Mouse (Mus musculus): ENCODE data around the gene Cramp1l. TPM values are rescaled to one million over a fixed set of nuclear protein-coding genes. Genes with fewer than 3 reads are reported as not detected.

The Cramp1l gene
- 9.5 and 11.8 TPM in 2 replicates for polyA plus RNA-seq (2014; fragmentation: Nextera tagmentation; extraction: Ambion mirVana)

DNA sequence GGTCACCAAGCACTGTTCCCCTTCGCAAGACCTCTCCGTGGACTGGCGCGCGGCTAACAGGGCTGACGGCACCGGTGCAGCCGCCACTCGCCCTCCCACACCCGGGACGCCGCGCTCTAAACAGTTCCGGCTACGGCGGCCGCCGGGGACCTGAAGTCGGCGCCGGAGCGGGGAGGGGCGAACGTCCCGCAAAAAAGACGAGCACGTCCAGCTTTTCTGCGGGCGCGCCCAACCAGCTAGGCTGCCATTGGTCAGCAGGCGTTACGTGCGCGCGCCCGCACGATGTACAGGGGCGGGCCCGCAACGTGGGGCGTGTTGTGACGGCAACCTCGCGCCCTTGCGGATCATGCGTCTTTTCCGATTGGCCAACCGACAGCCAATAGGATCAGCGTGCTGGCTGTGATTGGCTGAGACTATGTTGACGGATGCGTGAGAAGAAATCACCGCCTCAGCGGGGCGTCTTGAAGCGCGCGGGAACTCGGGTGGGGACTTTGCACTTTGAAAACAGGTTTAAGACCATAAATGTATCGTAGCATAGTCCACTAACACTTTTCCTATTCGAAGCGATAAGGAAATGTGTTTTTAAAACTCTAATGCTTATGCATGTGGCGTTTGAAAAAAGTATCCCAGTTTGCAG lies at the start of gene Cramp1l, which contains the start of gene Ift140:
Gene Cramp1l, minus strand, starts transcription at position 134 of the 637 bp plus-strand sequence.
Gene Ift140, plus strand, starts transcription at position 431 of the 637 bp plus-strand sequence.
- ATAC-seq (replicated peaks; ENCODE audit: low FRiP score) (peak; percentile 96), DNase-seq (ENCODE audit: low spot score) (peak; percentile 99)
- peak within 1 kb of the TSS; percentile 89 for H3K27ac ChIP-seq (ENCODE audit: low read depth, low read length)
- peaks cover 9% of the 10 kb centered on the region; the same call in 1 of the 2 replicates for H3K36me3 ChIP-seq (ENCODE audit: control insufficient read depth, insufficient read depth, low read length)
- peak within 1 kb of the TSS; percentile 97 for H3K9ac ChIP-seq (ENCODE audit: low read depth, low read length)
- peaks cover 7% of the 10 kb centered on the region for H3K4me1 ChIP-seq (replicated peaks; ENCODE audit: control insufficient read depth, insufficient read depth, low read length)
- H3K27me3 ChIP-seq (replicated peaks; ENCODE audit: control insufficient read depth, insufficient read depth, low read length): no peaks in the 10 kb centered on the region
- H3K4me2 ChIP-seq: peak within 1 kb of the TSS; percentile 84
- H3K4me3 ChIP-seq (ENCODE audit: low read depth, low read length): peak within 1 kb of the TSS; percentile 96
- whole genome bisulfite sequencing: under 1% methylated on average over 62 of the region's 62 CpGs
- no peaks in the 10 kb centered on the region for H3K9me3 ChIP-seq (ENCODE audit: control insufficient read depth, low read length)

- Histone ChIP-seq H3K9ac (ENCODE audit: low read depth, low read length) (no peak overlapping the region), H3K27me3 (replicated peaks; ENCODE audit: control insufficient read depth, insufficient read depth, low read length) (no peaks in the 10 kb centered on the region), H3K9me3 (ENCODE audit: control insufficient read depth, low read length) (no peaks in the 10 kb centered on the region), H3K4me1 (replicated peaks; ENCODE audit: control insufficient read depth, insufficient read depth, low read length) (peaks cover 6% of the 10 kb centered on the region), H3K4me2 (no peak overlapping the region), H3K4me3 (ENCODE audit: low read depth, low read length) (no peak overlapping the region), H3K27ac (ENCODE audit: low read depth, low read length) (no peak overlapping the region), H3K36me3 (ENCODE audit: control insufficient read depth, insufficient read depth, low read length) (no peaks in the 10 kb centered on the region; the same call in 1 of the 2 replicates)
- DNase-seq (ENCODE audit: low spot score): no peak
- no peak for ATAC-seq (replicated peaks; ENCODE audit: low FRiP score)
- WGBS: 74% methylated on average over 3 of the region's 3 CpGs
Measured at GRCm38 (mm10) chr17:25065189-25065588, 49.6 kb upstream of the Cramp1l start.

- no peak for ATAC-seq (replicated peaks; ENCODE audit: low FRiP score)
- WGBS: 60% methylated on average over 9 of the region's 9 CpGs
- H3K4me2 ChIP-seq: no peak overlapping the region
Measured at GRCm38 (mm10) chr17:25064351-25064750, 48.8 kb upstream of the Cramp1l start.

DNA sequence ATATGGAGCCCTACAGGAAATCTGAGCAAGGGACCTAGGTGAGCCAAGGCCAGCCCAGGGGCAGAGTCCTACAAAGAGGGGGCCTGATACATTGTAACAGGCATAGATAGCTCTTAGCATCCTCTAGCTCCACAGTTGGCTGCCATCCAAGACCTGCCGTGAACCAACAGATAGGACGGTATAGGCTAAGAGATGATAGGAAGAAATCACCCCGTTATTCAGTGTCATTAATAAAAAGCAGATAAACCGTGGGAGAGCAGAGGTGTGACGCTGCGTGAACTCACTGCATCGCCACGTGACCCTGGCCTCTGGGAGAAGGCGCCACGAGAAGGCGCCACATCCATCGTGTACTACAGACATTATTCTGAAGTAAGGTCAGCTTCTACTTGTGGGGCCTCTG lies 48.3 kb upstream of the Cramp1l start:
- no peak for ATAC-seq (replicated peaks; ENCODE audit: low FRiP score)
- Histone ChIP-seq H3K27me3 (replicated peaks; ENCODE audit: control insufficient read depth, insufficient read depth, low read length) (no peaks in the 10 kb centered on the region), H3K9me3 (ENCODE audit: control insufficient read depth, low read length) (no peaks in the 10 kb centered on the region), H3K4me3 (ENCODE audit: low read depth, low read length) (no peak overlapping the region), H3K9ac (ENCODE audit: low read depth, low read length) (no peak overlapping the region), H3K27ac (ENCODE audit: low read depth, low read length) (no peak overlapping the region), H3K36me3 (ENCODE audit: control insufficient read depth, insufficient read depth, low read length) (no peaks in the 10 kb centered on the region; the same call in 1 of the 2 replicates), H3K4me2 (no peak overlapping the region), H3K4me1 (replicated peaks; ENCODE audit: control insufficient read depth, insufficient read depth, low read length) (peaks cover 6% of the 10 kb centered on the region)
- WGBS: 76% methylated on average over 12 of the region's 12 CpGs
- DNase-seq (ENCODE audit: low spot score): no peak

More at GRCm38 (mm10) chr17:25064351-25064750, 48.8 kb upstream of the Cramp1l start:
- peaks cover 6% of the 10 kb centered on the region for H3K4me1 ChIP-seq (replicated peaks; ENCODE audit: control insufficient read depth, insufficient read depth, low read length)
- DNase-seq (ENCODE audit: low spot score): no peak
- H3K36me3 ChIP-seq (ENCODE audit: control insufficient read depth, insufficient read depth, low read length): no peaks in the 10 kb centered on the region; the same call in 1 of the 2 replicates
- H3K9ac ChIP-seq (ENCODE audit: low read depth, low read length): no peak overlapping the region
- H3K27me3 ChIP-seq (replicated peaks; ENCODE audit: control insufficient read depth, insufficient read depth, low read length): no peaks in the 10 kb centered on the region
- H3K27ac ChIP-seq (ENCODE audit: low read depth, low read length): no peak overlapping the region
- H3K9me3 ChIP-seq (ENCODE audit: control insufficient read depth, low read length): no peaks in the 10 kb centered on the region
- H3K4me3 ChIP-seq (ENCODE audit: low read depth, low read length): no peak overlapping the region

DNA sequence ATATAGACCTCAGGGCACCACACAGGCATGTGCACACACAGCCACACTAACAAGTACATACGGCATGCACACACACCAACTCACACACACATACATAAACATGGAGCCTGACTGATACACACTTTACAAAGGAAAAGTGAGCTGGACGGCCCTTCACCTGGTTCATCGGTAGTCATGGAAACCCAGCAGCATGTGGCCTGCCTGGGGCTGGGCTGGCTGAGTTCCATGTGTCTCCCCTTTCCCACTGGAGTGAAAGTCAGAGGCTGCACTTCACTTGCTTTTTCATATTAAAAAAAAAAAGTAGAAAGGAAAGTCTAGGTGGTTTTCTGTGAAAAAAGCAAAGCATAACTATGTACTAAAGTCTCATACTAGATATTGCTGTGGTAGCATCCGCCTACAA lies 47.7 kb upstream of the Cramp1l start:
- H3K9ac ChIP-seq (ENCODE audit: low read depth, low read length): no peak overlapping the region
- no peaks in the 10 kb centered on the region; the same call in 1 of the 2 replicates for H3K36me3 ChIP-seq (ENCODE audit: control insufficient read depth, insufficient read depth, low read length)

GRCm38 (mm10) chr17:25057041-25057440 lies 41.5 kb upstream of the Cramp1l start:
- no peaks in the 10 kb centered on the region for H3K27me3 ChIP-seq (replicated peaks; ENCODE audit: control insufficient read depth, insufficient read depth, low read length)
- no peak for DNase-seq (ENCODE audit: low spot score)
- H3K36me3 ChIP-seq (ENCODE audit: control insufficient read depth, insufficient read depth, low read length): peaks cover 2% of the 10 kb centered on the region; the same call in 1 of the 2 replicates
- no peak overlapping the region for H3K27ac ChIP-seq (ENCODE audit: low read depth, low read length)
- no peak overlapping the region for H3K4me2 ChIP-seq
- no peak overlapping the region for H3K4me3 ChIP-seq (ENCODE audit: low read depth, low read length)
- no peak for ATAC-seq (replicated peaks; ENCODE audit: low FRiP score)
- no peaks in the 10 kb centered on the region for H3K4me1 ChIP-seq (replicated peaks; ENCODE audit: control insufficient read depth, insufficient read depth, low read length)
- H3K9me3 ChIP-seq (ENCODE audit: control insufficient read depth, low read length): no peaks in the 10 kb centered on the region
- H3K9ac ChIP-seq (ENCODE audit: low read depth, low read length): no peak overlapping the region
- WGBS: 86% methylated on average over 6 of the region's 6 CpGs

More for the DNA sequence above, 47.7 kb upstream of the Cramp1l start:
- Histone ChIP-seq H3K27ac (ENCODE audit: low read depth, low read length) (no peak overlapping the region), H3K4me1 (replicated peaks; ENCODE audit: control insufficient read depth, insufficient read depth, low read length) (peaks cover 2% of the 10 kb centered on the region; the same call in 1 of the 2 replicates), H3K9me3 (ENCODE audit: control insufficient read depth, low read length) (no peaks in the 10 kb centered on the region), H3K4me2 (no peak overlapping the region), H3K27me3 (replicated peaks; ENCODE audit: control insufficient read depth, insufficient read depth, low read length) (no peaks in the 10 kb centered on the region), H3K4me3 (ENCODE audit: low read depth, low read length) (no peak overlapping the region)
- ATAC-seq (replicated peaks; ENCODE audit: low FRiP score): no peak
- 91% methylated on average over 4 of the region's 4 CpGs for WGBS
- no peak for DNase-seq (ENCODE audit: low spot score)

DNA sequence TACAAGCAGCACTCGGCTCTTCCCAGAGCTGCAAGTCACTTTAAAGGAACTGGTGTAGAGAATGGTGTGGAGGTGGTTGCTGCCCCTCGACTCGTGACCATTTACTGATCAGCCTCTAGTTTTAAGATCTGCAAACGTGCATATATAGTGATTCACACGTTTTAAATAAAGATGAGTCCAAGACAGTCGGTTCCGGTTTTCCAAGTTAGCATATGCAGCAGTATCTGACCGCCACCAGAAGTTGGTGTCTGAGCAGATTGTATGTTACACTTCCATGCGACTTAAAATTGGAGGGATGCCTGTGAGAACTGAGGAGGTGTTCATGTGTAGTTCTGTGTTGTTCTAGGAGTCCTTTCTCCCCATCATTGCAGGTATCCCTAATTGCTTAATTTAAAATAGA lies 37.7 kb upstream of the Cramp1l start:
- H3K4me3 ChIP-seq (ENCODE audit: low read depth, low read length): no peak overlapping the region

DNA sequence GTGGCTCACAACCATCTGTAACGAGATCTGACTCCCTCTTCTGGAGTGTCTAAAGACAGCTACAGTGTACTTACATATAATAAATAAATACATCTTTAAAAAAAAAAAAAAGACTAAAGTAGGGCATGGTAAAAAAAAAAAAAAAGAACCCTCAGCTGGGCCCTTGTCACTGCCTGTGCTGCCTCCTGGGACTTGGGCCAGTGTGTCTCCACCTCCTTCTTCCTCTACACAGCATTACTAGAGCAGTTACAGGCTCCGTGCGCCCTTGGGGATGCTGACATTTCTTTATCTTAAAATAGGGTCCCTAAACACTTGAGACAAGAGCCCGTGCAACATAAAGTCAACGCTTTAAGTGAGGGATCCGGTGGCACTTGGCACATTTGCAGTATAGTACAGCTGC lies 31.6 kb upstream of the Cramp1l start:
- DNase-seq (ENCODE audit: low spot score): no peak
- ATAC-seq (replicated peaks; ENCODE audit: low FRiP score): no peak
- no peak overlapping the region for H3K4me2 ChIP-seq
- no peaks in the 10 kb centered on the region for H3K27me3 ChIP-seq (replicated peaks; ENCODE audit: control insufficient read depth, insufficient read depth, low read length)
- no peak overlapping the region for H3K4me3 ChIP-seq (ENCODE audit: low read depth, low read length)
- H3K36me3 ChIP-seq (ENCODE audit: control insufficient read depth, insufficient read depth, low read length): no peaks in the 10 kb centered on the region
- no peaks in the 10 kb centered on the region for H3K9me3 ChIP-seq (ENCODE audit: control insufficient read depth, low read length)
- no peaks in the 10 kb centered on the region; the same call in 1 of the 2 replicates for H3K4me1 ChIP-seq (replicated peaks; ENCODE audit: control insufficient read depth, insufficient read depth, low read length)
- no peak overlapping the region for H3K27ac ChIP-seq (ENCODE audit: low read depth, low read length)
- 88% methylated on average over 5 of the region's 6 CpGs for WGBS
- no peak overlapping the region for H3K9ac ChIP-seq (ENCODE audit: low read depth, low read length)

More for the DNA sequence above, 37.7 kb upstream of the Cramp1l start:
- ATAC-seq (replicated peaks; ENCODE audit: low FRiP score) (no peak), DNase-seq (ENCODE audit: low spot score) (no peak)
- H3K9me3 ChIP-seq (ENCODE audit: control insufficient read depth, low read length): no peaks in the 10 kb centered on the region
- 0 out of 2 replicates have a peak, but pooled peaks cover 2% of the 10 kb centered on the region for H3K36me3 ChIP-seq (ENCODE audit: control insufficient read depth, insufficient read depth, low read length)
- H3K4me2 ChIP-seq: no peak overlapping the region
- H3K27ac ChIP-seq (ENCODE audit: low read depth, low read length): no peak overlapping the region
- no peaks in the 10 kb centered on the region for H3K27me3 ChIP-seq (replicated peaks; ENCODE audit: control insufficient read depth, insufficient read depth, low read length)
- no peaks in the 10 kb centered on the region for H3K4me1 ChIP-seq (replicated peaks; ENCODE audit: control insufficient read depth, insufficient read depth, low read length)
- 76% methylated on average over 9 of the region's 9 CpGs for WGBS
- H3K9ac ChIP-seq (ENCODE audit: low read depth, low read length): no peak overlapping the region

- H3K36me3 ChIP-seq (ENCODE audit: control insufficient read depth, insufficient read depth, low read length): no peaks in the 10 kb centered on the region
- no peak for DNase-seq (ENCODE audit: low spot score)
- H3K27ac ChIP-seq (ENCODE audit: low read depth, low read length): no peak overlapping the region
- H3K4me2 ChIP-seq: no peak overlapping the region
- no peaks in the 10 kb centered on the region for H3K27me3 ChIP-seq (replicated peaks; ENCODE audit: control insufficient read depth, insufficient read depth, low read length)
- WGBS: 83% methylated on average over 4 of the region's 4 CpGs
- no peaks in the 10 kb centered on the region for H3K9me3 ChIP-seq (ENCODE audit: control insufficient read depth, low read length)
- no peak overlapping the region for H3K4me3 ChIP-seq (ENCODE audit: low read depth, low read length)
- ATAC-seq (replicated peaks; ENCODE audit: low FRiP score): no peak
- H3K9ac ChIP-seq (ENCODE audit: low read depth, low read length): no peak overlapping the region
- H3K4me1 ChIP-seq (replicated peaks; ENCODE audit: control insufficient read depth, insufficient read depth, low read length): no peaks in the 10 kb centered on the region; the same call in 1 of the 2 replicates
Measured at GRCm38 (mm10) chr17:25045281-25045680, 29.7 kb upstream of the Cramp1l start.

Measured in liver, embryonic 11.5 days (tissue).